Mouse (Mus musculus): Measurements from ENCODE around the gene Gm3573. TPM values are rescaled to one million over a fixed set of nuclear protein-coding genes. Genes with fewer than 3 reads are reported as not detected.
A peak's percentile ranks its signal among the peaks of the same experiment; 100 is the strongest.
"Not testable (repeated sequence)": the region's sequence is repeated elsewhere in the genome, so short reads cannot be mapped to it uniquely, and the experiment has no call there.

The Gm3573 gene
- total RNA-seq (2021), result not detected in 2 replicates
- long read RNA-seq, experiment 1, result 0 reads
- long read RNA-seq, experiment 2, result 0 reads

GRCm38 (mm10) chr14:42190691-42191090 lies at the start of gene Gm3573:
Gene Gm3573 (minus strand): TSS chr14:42190791.
- not testable (repeated sequence) for DNase-seq

- not testable (repeated sequence) for DNase-seq
Measured at GRCm38 (mm10) chr14:42216766-42217537, 26.4 kb upstream of the Gm3573 start.

- peak; percentile 3 for DNase-seq
Measured at GRCm38 (mm10) chr14:42183936-42184335, 6.7 kb downstream of the Gm3573 start.

GRCm38 (mm10) chr14:42162522-42162921 lies 28.1 kb downstream of the Gm3573 start, which contains the start of gene Gm17027:
Gene Gm17027 (minus strand): TSS chr14:42162622.
- DNase-seq, result not testable (repeated sequence)

Other genes with a start within 250 kb of the Gm3573 start
- gene 1700024B05Rik, start 246.8 kb downstream of the Gm3573 start, total RNA-seq (2021), result not detected in 2 replicates
- gene Gm6401, start 222.9 kb downstream of the Gm3573 start, total RNA-seq (2021), result not detected in 2 replicates
- not detected in 2 replicates for gene Gm3543, start 207.5 kb downstream of the Gm3573 start, total RNA-seq (2021)
- not detected in 2 replicates for gene Gm7951, start 73.4 kb downstream of the Gm3573 start, total RNA-seq (2021)
- gene Gm17027, start 28.2 kb downstream of the Gm3573 start, total RNA-seq (2021), result not detected in 2 replicates
- not detected in 2 replicates for gene Gm17026, start 69.3 kb upstream of the Gm3573 start, total RNA-seq (2021)
- not detected in 2 replicates for gene Gm9611, start 106.6 kb upstream of the Gm3573 start, total RNA-seq (2021)
- gene Gm7995, start 119.4 kb upstream of the Gm3573 start, total RNA-seq (2021), result not detected in 2 replicates
- not detected in 2 replicates for gene Gm8005, start 248.9 kb upstream of the Gm3573 start, total RNA-seq (2021)

Data from adrenal gland, postnatal 14 days (tissue).